Mouse (Mus musculus) forebrain, embryonic 15.5 days (tissue): ENCODE measurements around the gene Asb4. TPM values are rescaled to one million over a fixed set of nuclear protein-coding genes. Genes with fewer than 3 reads are reported as not detected.

Experiments
- ATAC-seq: fragments of 200-750 bp; cut with Nextera tagmentation; replicated peaks from 2 replicates; pipeline ENCODE4 v1.8.0; 2017; ENCODE audit warnings: mild to moderate bottlenecking, moderate TSS enrichment, moderate library complexity
- H3K27ac ChIP-seq: fragments of 300-500 bp; sonication (generic); replicated peaks from 2 replicates; pipeline ENCODE4 v1.5.1; 2015; ENCODE audit warnings: mild to moderate bottlenecking, inconsistent platforms
- H3K27me3 ChIP-seq: fragments of 300-500 bp; sonication (generic); 2 replicates; pipeline ENCODE4 v1.6.1; 2015; ENCODE audit warnings: inconsistent platforms
- H3K36me3 ChIP-seq: fragments of 300-500 bp; sonication (generic); 2 replicates; pipeline ENCODE4 v1.6.1; 2015; ENCODE audit warnings: mild to moderate bottlenecking, inconsistent platforms
- H3K4me1 ChIP-seq: fragments of 300-500 bp; sonication (generic); 2 replicates; pipeline ENCODE4 v1.6.1; 2015; ENCODE audit warnings: inconsistent platforms
- H3K4me2 ChIP-seq: fragments of 300-500 bp; sonication (generic); replicated peaks from 2 replicates; pipeline ENCODE4 v1.6.1; 2015; ENCODE audit warnings: mild to moderate bottlenecking, inconsistent platforms
- H3K4me3 ChIP-seq: fragments of 300-500 bp; sonication (generic); 2 replicates; pipeline ENCODE4 v1.5.1; 2015; ENCODE audit warnings: mild to moderate bottlenecking, inconsistent platforms
- H3K9ac ChIP-seq: fragments of 300-500 bp; sonication (generic); replicated peaks from 2 replicates; pipeline ENCODE4 v1.6.1; 2015; ENCODE audit warnings: mild to moderate bottlenecking, inconsistent platforms
- H3K9me3 ChIP-seq: fragments of 300-500 bp; sonication (generic); 2 replicates; pipeline ENCODE4 v1.6.1; 2016; ENCODE audit warnings: inconsistent platforms
- WGBS: fragments of 180-500 bp; shearing (Covaris S2); methylation state at CpG from one replicate; pipeline ENCODE4 v1.1.7; 2015; ENCODE audit warnings: mixed read lengths; 5-methylcytosine and 5-hydroxymethylcytosine counted together
- polyA plus RNA-seq: library from polyadenylated mRNA; unstranded; fragments of >200 nt; fragmentation: Nextera tagmentation; extraction: Ambion mirVana; gene quantifications from 2 replicates; pipeline ENCODE4 v1.2.1, GENCODE M21; 2015

Gene Asb4
- polyA plus RNA-seq, 1 experiment from 2014 or later: 15.9 TPM

DNA sequence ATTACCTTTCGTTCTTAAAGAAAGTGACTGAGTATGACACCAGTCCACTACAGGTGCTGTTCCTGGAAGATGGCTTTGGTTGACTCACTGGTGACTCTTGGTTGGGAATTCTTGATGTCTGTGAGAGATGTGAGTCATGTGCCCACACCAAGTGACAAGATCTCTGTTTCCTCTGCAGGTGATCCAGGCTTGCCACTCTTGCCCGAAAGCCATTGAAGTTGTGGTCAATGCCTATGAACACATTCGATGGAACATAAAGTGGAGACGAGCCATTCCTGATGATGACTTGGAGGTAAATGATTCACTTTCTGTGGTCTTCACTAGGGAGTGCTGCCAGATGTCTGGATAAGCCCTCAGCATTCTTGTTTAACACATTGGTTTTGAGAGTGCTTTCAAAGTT lies 46.4 kb downstream of the Asb4 start:
- Histone ChIP-seq H3K27ac (no peak overlapping the region), H3K4me1 (peaks cover 5% of the 10 kb centered on the region), H3K4me2 (no peak overlapping the region), H3K36me3 (no peaks in the 10 kb centered on the region), H3K9ac (no peak overlapping the region), H3K9me3 (no peaks in the 10 kb centered on the region), H3K27me3 (no peaks in the 10 kb centered on the region), H3K4me3 (no peak overlapping the region)
- ATAC-seq: no peak
- WGBS: 96% methylated on average over 4 of the region's 4 CpGs

GRCm38 (mm10) chr6:5429982-5430550 lies 46.9 kb downstream of the Asb4 start:
- WGBS: 95% methylated on average over 4 of the region's 4 CpGs
- Histone ChIP-seq H3K4me3 (no peak overlapping the region), H3K27ac (no peak overlapping the region), H3K4me1 (peaks cover 5% of the 10 kb centered on the region), H3K9ac (no peak overlapping the region), H3K9me3 (no peaks in the 10 kb centered on the region), H3K27me3 (no peaks in the 10 kb centered on the region), H3K36me3 (no peaks in the 10 kb centered on the region), H3K4me2 (no peak overlapping the region)
- ATAC-seq: no peak

DNA sequence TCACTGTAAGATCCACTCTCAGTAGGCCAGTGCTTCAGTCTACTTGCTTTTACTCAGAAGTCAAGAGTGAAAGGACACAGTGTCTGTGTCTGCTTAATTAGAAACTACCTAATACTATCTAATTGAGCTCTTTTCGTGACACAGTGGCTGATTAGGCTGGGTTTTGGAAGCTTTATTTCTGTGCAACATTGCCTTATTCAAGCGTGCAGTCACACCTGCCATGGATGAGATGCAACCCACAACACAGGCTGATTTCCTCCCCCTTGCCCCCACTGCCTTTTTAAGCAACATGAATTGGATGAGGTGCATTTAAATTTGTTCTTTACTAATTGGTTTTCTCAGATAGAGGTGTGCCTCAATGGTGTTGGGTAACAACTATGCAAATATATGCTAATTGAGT lies 50.7 kb downstream of the Asb4 start:
- peak; percentile 70 for ATAC-seq
- WGBS: 23% methylated on average over 2 of the region's 2 CpGs
- H3K36me3 ChIP-seq: no peaks in the 10 kb centered on the region
- H3K9ac ChIP-seq: no peak overlapping the region
- H3K9me3 ChIP-seq: no peaks in the 10 kb centered on the region
- no peak overlapping the region for H3K4me2 ChIP-seq
- no peak overlapping the region for H3K4me3 ChIP-seq
- peaks cover 5% of the 10 kb centered on the region for H3K4me1 ChIP-seq
- no peak overlapping the region for H3K27ac ChIP-seq
- 0 out of 2 replicates have a peak, but pooled peaks cover 3% of the 10 kb centered on the region for H3K27me3 ChIP-seq

GRCm38 (mm10) chr6:5437757-5438156 lies 54.6 kb downstream of the Asb4 start:
- 46% methylated on average over 4 of the region's 4 CpGs for WGBS
- H3K9me3 ChIP-seq: no peaks in the 10 kb centered on the region
- no peak for ATAC-seq
- H3K36me3 ChIP-seq: no peaks in the 10 kb centered on the region
- no peak overlapping the region for H3K4me2 ChIP-seq
- no peak overlapping the region for H3K9ac ChIP-seq
- H3K27ac ChIP-seq: no peak overlapping the region
- H3K4me1 ChIP-seq: peaks cover 11% of the 10 kb centered on the region
- H3K4me3 ChIP-seq: no peak overlapping the region
- 0 out of 2 replicates have a peak, but pooled peaks cover 3% of the 10 kb centered on the region for H3K27me3 ChIP-seq

- WGBS: 91% methylated on average over 6 of the region's 6 CpGs
- Histone ChIP-seq H3K9me3 (no peaks in the 10 kb centered on the region), H3K4me2 (no peak overlapping the region), H3K9ac (no peak overlapping the region), H3K4me3 (no peak overlapping the region), H3K4me1 (peaks cover 12% of the 10 kb centered on the region), H3K27ac (no peak overlapping the region), H3K27me3 (0 out of 2 replicates have a peak, but pooled peaks cover 3% of the 10 kb centered on the region), H3K36me3 (no peaks in the 10 kb centered on the region)
- ATAC-seq: no peak
Measured at GRCm38 (mm10) chr6:5441221-5441620, 58.0 kb downstream of the Asb4 start.

DNA sequence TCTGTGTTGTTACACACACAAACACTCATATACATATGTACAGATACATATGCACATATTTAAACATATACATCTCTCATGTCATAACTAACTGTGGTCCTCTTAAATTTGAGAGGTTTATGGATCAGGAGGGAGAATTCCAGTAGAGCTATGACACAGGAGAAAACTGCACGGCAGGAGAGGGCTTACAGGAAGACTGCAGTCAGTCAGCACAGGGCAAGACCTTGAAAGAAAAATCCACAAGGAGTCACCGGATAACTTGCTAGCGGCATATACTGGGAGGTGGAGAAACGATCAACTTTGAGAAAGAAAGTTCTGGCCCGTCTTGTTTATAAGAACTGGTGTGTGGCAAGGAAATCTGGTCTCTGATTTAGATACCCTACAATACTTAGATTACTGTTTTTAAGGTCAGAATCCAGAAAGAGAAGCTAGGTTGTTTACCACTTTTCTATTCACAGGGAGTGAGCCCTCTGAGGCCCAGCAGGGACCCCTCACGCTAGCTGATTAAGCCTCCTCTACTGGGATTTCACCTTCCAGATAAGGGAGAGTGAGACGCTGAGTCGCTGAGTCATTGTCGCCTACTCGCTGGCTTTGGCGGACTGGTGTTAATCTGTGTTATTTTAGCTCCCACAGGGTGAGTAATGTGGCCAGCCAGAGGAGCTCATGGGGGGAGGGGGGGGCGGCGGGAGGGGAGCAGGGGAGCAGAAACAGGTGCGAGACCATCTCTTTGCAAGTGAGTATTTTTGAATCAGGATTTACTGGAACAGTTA lies 59.3 kb downstream of the Asb4 start:
- Histone ChIP-seq H3K36me3 (no peaks in the 10 kb centered on the region), H3K4me1 (peaks cover 18% of the 10 kb centered on the region), H3K4me2 (peak overlapping the region; percentile 10; the same call in 1 of the 2 replicates), H3K9me3 (no peaks in the 10 kb centered on the region), H3K9ac (no peak overlapping the region), H3K4me3 (no peak overlapping the region), H3K27ac (no peak overlapping the region), H3K27me3 (no peaks in the 10 kb centered on the region)
- WGBS: 11% methylated on average over 14 of the region's 14 CpGs
- 0 out of 2 replicates have a peak, but pooled peaks have one; percentile 29 for ATAC-seq

DNA sequence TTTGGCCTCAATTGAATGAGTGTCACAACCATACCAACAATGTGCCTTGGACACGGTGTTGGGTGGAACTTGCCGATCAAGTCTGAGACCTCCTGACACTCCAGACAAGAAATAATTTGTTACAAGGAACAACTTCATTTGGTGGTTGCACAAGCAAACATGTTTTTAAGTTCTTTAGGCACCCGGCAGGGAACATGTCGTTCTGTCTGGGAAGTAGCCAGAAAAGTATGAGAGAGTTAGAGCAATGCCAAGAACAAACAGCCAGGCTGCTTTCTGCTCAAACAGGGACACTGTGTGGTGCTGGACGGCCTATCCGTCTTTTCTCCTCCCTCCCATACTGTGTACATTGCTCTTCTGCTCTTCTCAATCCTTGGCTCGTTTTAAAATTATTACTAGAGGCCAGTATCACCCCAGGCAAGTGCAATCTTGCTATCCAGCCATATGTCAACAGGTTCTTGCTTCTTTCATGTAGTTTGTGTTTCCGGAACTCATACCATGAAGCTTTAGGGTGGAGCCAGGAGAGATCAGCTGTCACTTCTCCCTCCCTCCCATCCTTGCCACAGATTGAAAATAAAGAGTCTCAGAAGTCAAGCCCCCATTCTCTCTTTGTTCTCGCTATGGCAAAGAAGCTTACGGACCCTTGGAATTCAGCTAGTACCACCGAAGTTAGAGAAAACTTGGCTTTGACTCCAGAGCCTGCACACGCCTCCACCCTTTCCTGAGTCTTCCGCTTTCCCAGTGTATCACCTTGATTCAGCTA lies 60.1 kb downstream of the Asb4 start:
- no peaks in the 10 kb centered on the region for H3K36me3 ChIP-seq
- WGBS: 25% methylated on average over 13 of the region's 13 CpGs
- no peaks in the 10 kb centered on the region for H3K27me3 ChIP-seq
- H3K4me1 ChIP-seq: peaks cover 23% of the 10 kb centered on the region
- H3K4me2 ChIP-seq: peak overlapping the region; percentile 10; the same call in 1 of the 2 replicates
- no peak overlapping the region for H3K27ac ChIP-seq
- H3K4me3 ChIP-seq: no peak overlapping the region
- H3K9me3 ChIP-seq: no peaks in the 10 kb centered on the region
- H3K9ac ChIP-seq: no peak overlapping the region
- ATAC-seq: peak; percentile 33; the same call in 1 of the 2 replicates

DNA sequence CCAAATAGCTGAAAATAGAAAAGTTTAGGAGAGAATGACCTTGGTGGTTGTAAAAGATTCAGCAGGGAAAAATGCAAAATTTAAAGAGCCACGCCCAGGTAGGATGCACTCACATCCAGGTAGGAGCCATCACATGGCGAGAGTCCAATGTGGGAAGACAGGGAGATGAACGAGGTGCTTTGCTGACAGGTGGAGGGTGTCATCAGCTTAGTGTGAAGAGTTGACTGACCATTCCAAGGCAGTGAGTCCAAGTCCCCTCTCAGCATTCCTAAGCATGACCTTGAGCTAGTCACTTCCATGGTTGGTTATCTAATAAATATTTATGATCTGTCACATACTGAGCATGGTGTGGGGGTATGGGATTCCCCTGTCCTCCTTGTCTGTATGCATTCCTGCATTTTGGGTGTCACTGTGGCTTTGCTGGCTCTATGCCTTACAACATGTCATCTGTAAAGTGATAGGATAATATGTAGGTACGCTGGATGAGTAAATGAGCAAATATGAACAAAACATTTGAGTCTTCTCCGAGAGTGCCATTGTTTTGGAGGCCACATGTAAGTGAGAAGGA lies 61.2 kb downstream of the Asb4 start:
- H3K4me2 ChIP-seq: no peak overlapping the region
- no peak overlapping the region for H3K9ac ChIP-seq
- 95% methylated on average over 5 of the region's 5 CpGs for WGBS
- no peaks in the 10 kb centered on the region for H3K36me3 ChIP-seq
- no peaks in the 10 kb centered on the region for H3K27me3 ChIP-seq
- H3K9me3 ChIP-seq: no peaks in the 10 kb centered on the region
- H3K4me1 ChIP-seq: peaks cover 23% of the 10 kb centered on the region
- H3K27ac ChIP-seq: no peak overlapping the region
- no peak for ATAC-seq
- no peak overlapping the region for H3K4me3 ChIP-seq

DNA sequence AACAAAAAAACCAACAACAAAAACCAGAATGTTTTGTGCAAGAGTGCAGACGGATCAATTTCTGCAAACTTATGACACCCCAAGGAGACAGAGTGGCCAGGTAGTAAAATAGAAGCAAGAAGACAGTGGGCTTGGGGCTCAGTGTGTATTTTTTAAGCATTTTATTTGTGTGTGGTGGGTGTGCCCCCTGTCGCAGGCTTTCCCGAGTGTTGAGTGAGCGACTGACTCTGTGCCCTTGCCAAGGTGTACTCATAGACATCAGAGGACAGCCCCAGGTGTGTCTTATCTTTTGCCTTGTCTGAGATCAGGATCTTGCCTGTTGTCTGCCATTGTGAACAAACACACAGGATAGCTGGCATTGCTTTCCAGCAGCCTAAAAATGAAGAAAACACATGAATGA lies 63.8 kb downstream of the Asb4 start:
- H3K36me3 ChIP-seq: no peaks in the 10 kb centered on the region
- ATAC-seq: no peak
- H3K9me3 ChIP-seq: no peaks in the 10 kb centered on the region
- 78% methylated on average over 4 of the region's 4 CpGs for WGBS
- H3K27ac ChIP-seq: 0 out of 2 replicates have a peak overlapping the region, but pooled peaks have one; percentile 16
- H3K27me3 ChIP-seq: no peaks in the 10 kb centered on the region
- no peak overlapping the region for H3K4me2 ChIP-seq
- H3K4me3 ChIP-seq: no peak overlapping the region
- H3K4me1 ChIP-seq: peaks cover 23% of the 10 kb centered on the region
- H3K9ac ChIP-seq: no peak overlapping the region

DNA sequence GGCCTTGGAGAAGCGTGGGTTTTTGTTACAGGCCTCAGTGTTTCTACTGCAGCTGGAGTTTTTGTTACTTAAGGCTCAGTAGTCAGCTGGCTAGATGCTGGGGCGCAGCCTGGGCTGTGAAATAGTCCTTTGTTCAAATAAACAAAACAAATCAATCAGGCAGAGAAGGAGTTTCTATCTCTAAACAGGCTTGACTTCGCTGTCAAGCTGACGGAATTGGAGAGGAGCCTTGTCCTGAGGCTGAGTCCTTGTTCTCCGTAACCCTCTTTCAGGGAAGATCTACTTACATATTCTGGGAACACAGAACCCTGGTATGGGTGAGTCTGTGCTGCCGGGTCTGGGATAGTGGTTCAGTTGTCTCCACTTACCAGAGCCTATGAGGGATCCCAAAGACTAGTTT lies 64.4 kb downstream of the Asb4 start:
- Histone ChIP-seq H3K4me1 (peaks cover 19% of the 10 kb centered on the region), H3K9ac (no peak overlapping the region), H3K36me3 (no peaks in the 10 kb centered on the region), H3K27ac (0 out of 2 replicates have a peak overlapping the region, but pooled peaks have one; percentile 14), H3K27me3 (no peaks in the 10 kb centered on the region), H3K9me3 (no peaks in the 10 kb centered on the region), H3K4me2 (no peak overlapping the region), H3K4me3 (no peak overlapping the region)
- peak; percentile 62; the same call in 1 of the 2 replicates for ATAC-seq
- 8% methylated on average over 6 of the region's 6 CpGs for WGBS

- no peaks in the 10 kb centered on the region for H3K27me3 ChIP-seq
- no peak overlapping the region for H3K27ac ChIP-seq
- WGBS: 61% methylated on average over 4 of the region's 4 CpGs
- no peak overlapping the region for H3K9ac ChIP-seq
- H3K36me3 ChIP-seq: no peaks in the 10 kb centered on the region
- H3K4me1 ChIP-seq: peaks cover 11% of the 10 kb centered on the region
- no peak overlapping the region for H3K4me3 ChIP-seq
- no peak overlapping the region for H3K4me2 ChIP-seq
- ATAC-seq: no peak
- no peaks in the 10 kb centered on the region for H3K9me3 ChIP-seq
Measured at GRCm38 (mm10) chr6:5448396-5448795, 65.2 kb downstream of the Asb4 start.

- Histone ChIP-seq H3K4me1 (peaks cover 11% of the 10 kb centered on the region), H3K27ac (no peak overlapping the region), H3K9ac (no peak overlapping the region), H3K36me3 (no peaks in the 10 kb centered on the region), H3K27me3 (no peaks in the 10 kb centered on the region), H3K4me3 (no peak overlapping the region), H3K4me2 (no peak overlapping the region), H3K9me3 (no peaks in the 10 kb centered on the region)
- WGBS: 96% methylated on average over 5 of the region's 5 CpGs
- ATAC-seq: no peak
Measured at GRCm38 (mm10) chr6:5449878-5450277, 66.7 kb downstream of the Asb4 start.
